Mouse (Mus musculus) lung, postnatal 10 days (tissue): ENCODE measurements around the gene Tubb2a.
"Not testable (repeated sequence)": the region's sequence is repeated elsewhere in the genome, so short reads cannot be mapped to it uniquely, and the experiment has no call there.

Experiments used
- DNase-seq: peaks from one replicate; pipeline ENCODE4 v3.0.0; 2021

Tubb2a gene

DNA sequence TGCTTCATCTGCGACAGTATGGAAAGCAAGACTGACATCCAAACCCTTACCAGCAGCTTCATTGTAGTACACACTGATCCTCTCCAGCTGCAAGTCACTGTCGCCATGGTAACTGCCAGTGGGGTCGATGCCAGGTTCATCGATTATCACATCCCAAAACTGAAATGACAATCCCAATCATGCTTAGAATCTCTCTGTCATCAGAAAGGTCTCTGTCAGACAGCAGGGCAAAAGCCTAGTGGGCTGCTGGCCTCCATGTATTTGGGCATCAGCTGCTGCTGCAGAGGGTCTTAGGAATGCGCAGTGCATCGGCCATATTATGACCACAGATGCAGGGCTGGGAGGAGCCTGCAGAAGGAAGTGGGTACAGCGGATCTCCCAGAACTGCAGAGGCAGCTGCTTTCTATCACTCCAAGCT lies 11.1 kb upstream of the Tubb2a start:
- DNase-seq, result no peak

DNA sequence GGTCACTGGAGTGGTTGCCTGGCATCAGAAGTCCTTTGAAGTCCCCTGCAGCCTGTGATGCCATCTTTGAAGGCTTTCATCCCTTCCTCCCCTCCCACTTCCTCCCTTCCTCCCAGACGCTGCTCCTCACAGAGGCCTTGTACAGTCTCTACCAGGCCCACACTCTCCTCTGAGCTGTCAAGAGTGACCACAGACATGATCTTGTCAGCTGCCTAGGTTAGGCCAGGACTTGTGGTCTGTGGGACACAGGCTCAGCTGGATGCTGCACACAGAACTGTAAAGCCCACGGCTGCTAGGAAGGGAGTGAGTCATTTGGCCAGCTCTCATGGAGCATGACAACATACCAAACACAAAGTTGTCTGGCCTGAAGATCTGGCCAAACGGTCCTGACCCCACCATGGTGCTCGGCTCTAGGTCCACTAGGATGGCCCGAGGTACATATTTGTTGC lies 10.4 kb upstream of the Tubb2a start:
- DNase-seq, result not testable (repeated sequence)

GRCm38 (mm10) chr13:34087052-34087812 lies 9.4 kb upstream of the Tubb2a start:
- peak; percentile 38 for DNase-seq

GRCm38 (mm10) chr13:34084026-34084750 lies 6.4 kb upstream of the Tubb2a start:
- DNase-seq, result peak; percentile 57

- DNase-seq, result no peak
Observed at GRCm38 (mm10) chr13:34081926-34082325, 4.1 kb upstream of the Tubb2a start.

DNA sequence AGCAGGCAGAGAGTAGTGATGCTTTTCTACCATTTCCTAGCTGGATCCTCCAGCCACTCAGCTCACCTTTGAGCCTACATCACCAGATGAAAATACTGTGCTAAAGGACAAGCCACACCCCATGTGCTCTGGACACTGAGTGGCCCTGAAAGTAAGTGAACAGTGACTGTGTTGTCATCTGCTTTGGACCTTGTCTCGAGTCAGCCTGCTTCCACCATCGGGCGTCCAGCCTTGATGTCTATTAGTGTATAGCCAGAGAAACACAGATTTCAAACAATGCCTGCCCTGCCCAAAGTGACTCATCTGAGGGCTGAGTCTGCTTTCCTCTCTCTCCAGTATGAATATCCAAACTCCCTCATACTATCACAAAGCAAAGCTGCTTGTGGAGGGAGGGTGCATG lies 2.0 kb upstream of the Tubb2a start:
- no peak for DNase-seq

DNA sequence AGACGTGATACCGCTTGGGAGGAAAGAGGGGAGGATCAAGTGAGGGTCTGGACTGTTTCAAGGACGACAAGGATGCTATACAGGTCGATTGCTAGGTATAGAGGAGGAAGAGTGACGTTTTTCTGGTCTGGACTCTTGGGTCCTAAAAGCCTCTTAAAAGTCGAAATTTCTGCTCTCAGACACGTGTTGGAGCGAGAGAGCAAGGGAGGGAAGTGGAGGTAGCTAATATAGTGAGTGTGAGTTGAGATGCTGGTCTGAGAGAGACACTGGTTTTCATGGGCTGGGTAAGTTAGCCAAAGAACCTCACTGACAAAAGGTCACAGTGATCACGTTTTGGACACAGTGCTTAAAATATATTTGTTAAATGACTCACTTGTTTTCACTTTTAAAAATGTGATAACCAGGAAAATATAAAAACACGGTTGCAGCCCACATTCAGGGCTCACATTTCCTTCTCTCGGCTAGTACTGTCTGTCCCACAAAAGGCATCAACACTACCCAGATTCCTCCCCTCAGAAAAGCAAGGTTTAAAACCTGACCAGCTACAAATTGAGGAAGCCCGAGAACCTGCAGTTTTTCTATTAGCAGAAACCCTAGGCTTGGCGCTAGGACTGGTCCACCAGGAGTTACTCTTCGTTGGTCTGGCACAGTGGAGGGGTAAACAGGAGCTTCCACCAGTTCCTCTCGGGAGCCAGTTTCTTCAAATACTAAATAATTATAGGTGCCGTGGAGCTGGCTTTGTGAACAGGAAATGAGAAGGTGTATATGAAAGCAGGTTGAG lies 883 bp upstream of the Tubb2a start:
- no peak for DNase-seq

GRCm38 (mm10) chr13:34076561-34077491 lies 981 bp downstream of the Tubb2a start:
- peak; percentile 56 for DNase-seq

GRCm38 (mm10) chr13:34075893-34076292 lies 1.9 kb downstream of the Tubb2a start:
- DNase-seq, result not testable (repeated sequence)

DNA sequence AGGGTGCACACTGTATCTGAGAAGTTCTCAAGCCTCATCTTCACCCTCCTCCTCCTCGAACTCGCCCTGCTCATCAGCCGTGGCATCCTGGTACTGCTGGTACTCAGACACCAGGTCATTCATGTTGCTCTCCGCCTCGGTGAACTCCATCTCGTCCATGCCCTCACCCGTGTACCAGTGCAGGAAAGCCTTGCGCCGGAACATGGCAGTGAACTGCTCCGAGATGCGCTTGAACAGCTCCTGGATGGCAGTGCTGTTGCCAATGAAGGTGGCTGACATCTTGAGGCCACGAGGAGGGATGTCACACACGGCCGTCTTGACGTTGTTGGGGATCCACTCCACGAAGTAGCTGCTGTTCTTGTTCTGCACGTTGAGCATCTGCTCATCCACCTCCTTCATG lies 3.4 kb downstream of the Tubb2a start:
- not testable (repeated sequence) for DNase-seq

DNA sequence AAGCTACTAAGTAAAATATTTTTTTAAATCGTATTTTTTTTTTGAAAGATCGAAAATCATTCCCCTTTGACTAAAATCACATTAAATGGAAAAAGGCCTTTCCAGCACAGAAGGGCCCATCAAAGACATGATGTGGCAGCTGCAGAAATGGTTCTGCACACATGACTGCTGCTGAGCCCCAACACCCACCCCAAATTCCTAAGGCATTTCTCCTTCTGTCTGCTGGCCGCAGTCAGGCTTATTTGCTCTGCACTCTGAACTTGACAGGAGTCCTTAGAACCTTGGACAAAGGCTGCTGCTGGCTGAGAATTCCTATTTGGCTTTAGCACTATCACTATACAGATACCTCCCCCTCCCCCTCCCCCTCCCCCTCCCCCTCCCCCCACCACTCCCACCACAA lies 5.0 kb downstream of the Tubb2a start:
- no peak for DNase-seq

DNA sequence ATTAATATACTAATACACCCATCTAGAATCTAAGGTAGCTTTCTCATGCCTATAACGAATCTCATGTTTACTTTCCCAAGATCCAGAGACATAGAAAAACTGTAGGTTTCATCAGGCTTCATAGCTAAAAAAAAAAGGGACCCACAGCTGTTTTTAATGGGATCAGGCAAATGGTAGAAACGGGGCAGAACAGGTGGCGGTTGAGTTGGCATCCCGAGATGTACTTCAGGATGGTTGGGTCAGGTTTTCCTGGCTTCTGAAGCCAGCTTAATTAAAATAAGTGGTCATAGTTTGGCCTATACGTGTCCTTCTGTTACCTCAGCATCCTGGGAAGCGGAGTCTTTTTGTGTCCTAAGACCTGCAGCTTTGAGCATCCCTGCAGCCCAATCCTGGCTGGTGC lies 6.0 kb downstream of the Tubb2a start:
- DNase-seq, result no peak

DNA sequence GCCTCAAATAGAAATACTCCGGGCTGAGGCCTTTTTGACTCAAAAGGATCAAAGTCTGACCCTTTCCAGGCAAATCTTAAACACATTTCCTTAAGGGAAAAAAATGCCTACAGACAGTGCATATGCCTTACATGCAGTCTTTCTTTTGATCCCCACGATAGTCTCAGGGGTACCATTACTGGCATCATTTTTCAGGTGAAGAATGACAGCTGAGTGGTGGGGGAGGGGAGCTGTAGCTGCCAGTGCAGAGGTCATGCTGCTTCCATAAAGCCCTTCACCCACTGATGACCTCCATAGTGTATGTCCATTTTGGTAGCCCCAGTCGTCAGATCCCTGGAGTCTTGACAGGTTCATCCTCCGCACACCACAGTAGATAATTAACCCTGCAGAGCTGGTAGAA lies 7.5 kb downstream of the Tubb2a start:
- no peak for DNase-seq

DNA sequence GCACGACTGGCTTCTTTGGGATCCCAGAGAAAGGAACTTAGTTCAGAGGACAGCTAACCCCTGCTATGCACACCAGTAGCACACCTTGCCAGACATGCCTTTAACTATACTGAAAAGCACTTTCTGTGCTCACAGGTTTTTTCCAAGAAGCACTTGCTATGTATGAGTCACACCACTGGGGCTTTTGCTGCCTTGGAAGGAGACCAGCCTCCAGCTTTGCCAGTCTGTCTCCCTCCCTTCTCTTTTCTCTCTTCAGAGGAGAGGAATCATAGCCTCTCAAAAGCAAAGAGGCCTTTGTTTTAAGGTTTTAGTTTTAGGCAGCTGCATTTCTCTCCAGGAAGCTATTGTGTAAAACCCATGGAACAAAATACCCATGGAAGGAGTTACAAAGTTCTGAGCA lies 11.5 kb downstream of the Tubb2a start:
- no peak for DNase-seq

DNA sequence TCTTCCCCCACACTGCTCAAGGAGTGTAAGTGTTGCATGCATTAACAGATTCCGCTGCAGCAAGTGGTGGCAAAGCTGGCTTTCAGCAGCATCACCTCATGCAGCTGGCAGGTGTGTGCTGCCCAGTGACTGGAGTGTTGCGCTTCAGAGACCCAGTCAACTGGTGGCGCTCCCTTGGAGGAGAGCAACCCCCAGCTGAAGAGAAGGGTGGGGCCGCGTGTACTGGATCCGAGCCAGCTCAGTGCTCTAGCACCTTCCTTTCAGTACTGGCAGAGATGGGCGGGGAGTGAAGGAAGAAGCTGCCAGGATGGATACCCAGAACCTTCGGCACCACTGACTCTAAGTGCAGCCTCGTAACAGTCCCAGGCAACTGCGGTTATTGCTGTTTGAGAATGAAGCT lies 15.3 kb downstream of the Tubb2a start:
- peak; percentile 34 for DNase-seq

DNA sequence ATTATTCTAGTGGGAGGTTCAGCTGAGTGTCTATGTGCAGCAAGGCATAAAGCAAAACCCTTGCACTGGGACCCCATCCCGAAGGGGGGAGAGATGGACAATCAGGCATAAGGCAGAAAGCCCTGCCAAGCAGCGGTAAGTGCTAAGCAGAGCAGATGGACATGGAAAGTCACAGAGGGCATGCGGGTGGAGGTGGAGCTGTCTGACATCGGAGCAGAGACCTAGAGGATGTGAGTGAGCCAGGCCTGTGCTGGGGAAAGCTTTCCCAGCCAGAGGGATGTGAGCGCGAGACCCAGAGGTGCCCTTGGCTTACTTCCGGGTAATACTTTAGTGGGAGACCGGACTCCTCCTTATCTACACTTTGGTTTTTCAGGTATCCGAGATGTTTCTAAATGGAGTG lies 17.7 kb downstream of the Tubb2a start:
- no peak for DNase-seq

DNA sequence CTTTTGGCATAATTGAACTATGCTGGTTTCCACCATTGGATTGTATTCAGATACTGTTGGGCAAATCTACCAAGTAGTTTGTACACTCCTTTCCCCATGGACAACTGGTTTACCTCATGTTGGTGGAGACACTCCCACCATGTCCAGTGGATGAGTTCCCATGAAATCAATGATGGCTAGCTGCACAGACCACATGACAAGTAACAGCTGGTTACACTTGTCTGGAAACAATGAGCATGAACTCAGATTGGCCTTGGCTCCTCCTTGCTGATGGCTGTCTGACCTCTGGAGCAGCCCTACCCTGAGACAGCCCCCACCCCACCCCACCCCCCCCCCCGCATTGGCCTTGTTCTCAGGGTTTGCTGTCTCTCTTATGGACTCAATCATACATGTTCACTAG lies 20.6 kb downstream of the Tubb2a start:
- no peak for DNase-seq

GRCm38 (mm10) chr13:34054983-34055382 lies 22.8 kb downstream of the Tubb2a start:
- DNase-seq, result no peak

- no peak for DNase-seq
Observed at GRCm38 (mm10) chr13:34054391-34054790, 23.4 kb downstream of the Tubb2a start.

- no peak for DNase-seq
Observed at GRCm38 (mm10) chr13:34053673-34054282, 24.0 kb downstream of the Tubb2a start.

GRCm38 (mm10) chr13:34051692-34052091 lies 26.1 kb downstream of the Tubb2a start:
- no peak for DNase-seq

GRCm38 (mm10) chr13:34050479-34050878 lies 27.3 kb downstream of the Tubb2a start:
- no peak for DNase-seq
